Mouse (Mus musculus) heart, postnatal 0 days (tissue): ENCODE measurements around the gene Dmrt2.

Experiments
- CTCF ChIP-seq: IDR thresholded peaks from 2 replicates; pipeline ENCODE4 v1.5.1; 2016; ENCODE audit warnings: antibody characterized with exemption, control low read depth, low read depth
- EP300 ChIP-seq: IDR thresholded peaks from 2 replicates; pipeline ENCODE4 v1.6.1; 2016; ENCODE audit warnings: antibody characterized with exemption, low read depth

DNA sequence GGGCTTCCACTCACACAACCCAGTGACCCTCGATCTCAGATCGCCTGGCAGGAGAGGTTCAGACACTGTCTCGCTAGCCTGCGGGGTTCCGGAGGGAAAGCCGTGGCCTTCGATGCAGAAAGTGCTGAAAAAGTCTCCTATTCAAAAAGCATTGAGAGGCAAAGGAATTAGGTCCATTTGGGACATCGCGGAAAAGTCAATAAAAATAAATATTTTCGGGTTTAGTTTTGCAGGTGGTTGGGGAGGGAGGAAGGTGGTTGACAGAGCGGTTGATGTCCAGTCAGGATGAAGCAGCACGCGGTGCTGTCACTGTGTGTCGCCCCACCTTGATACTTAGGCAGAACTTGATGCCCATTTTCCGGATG, 1.8 kb downstream of the Dmrt2 start:
- TF ChIP-seq CTCF (no peak), EP300 (no peak)
